Mouse (Mus musculus) hindbrain, embryonic 13.5 days (tissue): ENCODE measurements around the gene Neurl1b. TPM values are rescaled to one million over a fixed set of nuclear protein-coding genes. Genes with fewer than 3 reads are reported as not detected.

Source experiments
- ATAC-seq: fragments of 200-750 bp; cut with Nextera tagmentation; 2 replicates; pipeline ENCODE4 v1.8.0; 2017; ENCODE audit warnings: moderate TSS enrichment; ENCODE audit not compliant: low FRiP score
- H3K27ac ChIP-seq: fragments of 300-500 bp; sonication (generic); 2 replicates; pipeline ENCODE4 v1.5.1; 2015; ENCODE audit warnings: inconsistent platforms, mild to moderate bottlenecking, moderate library complexity
- H3K27me3 ChIP-seq: fragments of 300-500 bp; sonication (generic); 2 replicates; pipeline ENCODE4 v1.6.1; 2015; ENCODE audit warnings: mild to moderate bottlenecking, inconsistent platforms
- H3K36me3 ChIP-seq: fragments of 300-500 bp; sonication (generic); 2 replicates; pipeline ENCODE4 v1.6.1; 2015; ENCODE audit warnings: mild to moderate bottlenecking, inconsistent platforms
- H3K4me1 ChIP-seq: fragments of 300-500 bp; sonication (generic); replicated peaks from 2 replicates; pipeline ENCODE4 v1.6.1; 2015; ENCODE audit warnings: inconsistent platforms
- H3K4me2 ChIP-seq: fragments of 300-500 bp; sonication (generic); 2 replicates; pipeline ENCODE4 v1.6.1; 2015; ENCODE audit warnings: inconsistent platforms, mild to moderate bottlenecking, moderate library complexity
- H3K4me3 ChIP-seq: fragments of 300-500 bp; sonication (generic); 2 replicates; pipeline ENCODE4 v1.5.1; 2015; ENCODE audit warnings: mild to moderate bottlenecking, inconsistent platforms
- H3K9ac ChIP-seq: fragments of 300-500 bp; sonication (generic); 2 replicates; pipeline ENCODE4 v1.6.1; 2015; ENCODE audit warnings: mild to moderate bottlenecking, inconsistent platforms
- H3K9me3 ChIP-seq: fragments of 300-500 bp; sonication (generic); 2 replicates; pipeline ENCODE4 v1.6.1; 2016; ENCODE audit warnings: inconsistent platforms
- WGBS: fragments of 180-500 bp; shearing (Covaris S2); methylation state at CpG from one replicate; pipeline ENCODE4 v1.1.7; 2015; 5-methylcytosine and 5-hydroxymethylcytosine counted together
- polyA plus RNA-seq: library from polyadenylated mRNA; unstranded; fragments of >200 nt; fragmentation: Nextera tagmentation; extraction: Ambion mirVana; gene quantifications from 2 replicates; pipeline ENCODE4 v1.2.1, GENCODE M21; 2015

The Neurl1b gene
- polyA plus RNA-seq, 1 experiment from 2014 or later = 0.78 TPM

DNA sequence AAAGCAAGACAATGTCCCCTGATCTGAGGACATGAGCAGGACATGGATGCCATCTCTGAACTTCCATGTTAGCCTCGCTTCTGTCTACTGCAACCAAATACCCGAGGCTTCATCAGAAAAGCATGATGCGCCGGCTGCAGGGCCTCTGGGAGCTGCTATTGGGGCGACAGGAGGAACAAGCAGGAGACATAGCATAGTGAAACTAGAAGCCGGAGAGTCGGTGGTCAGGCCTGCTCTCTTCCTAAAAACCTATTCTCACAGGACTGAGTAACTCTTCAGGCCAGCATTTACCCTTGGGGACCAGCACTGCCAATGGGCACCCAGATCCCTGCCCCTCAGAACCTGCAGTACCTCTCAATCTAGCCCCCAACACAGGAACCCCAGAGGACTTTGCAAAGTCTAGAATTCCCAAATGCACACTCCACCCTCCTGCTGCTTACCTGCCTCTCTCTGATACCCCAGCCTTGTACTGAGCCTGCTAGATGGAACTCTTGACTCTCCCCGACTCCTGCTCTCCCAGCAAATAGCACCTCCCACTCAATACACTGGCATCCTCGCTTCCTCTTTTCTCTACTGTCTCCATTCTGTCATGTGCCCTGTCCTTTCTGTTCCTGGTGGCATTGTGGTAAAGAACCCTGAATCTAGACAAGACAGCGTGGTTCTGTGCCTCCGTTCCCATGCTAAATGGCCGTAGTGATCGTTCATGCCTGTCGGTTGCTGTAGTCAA, 22.6 kb downstream of the Neurl1b start:
- peaks cover 58% of the 10 kb centered on the region for H3K27me3 ChIP-seq
- peaks cover 8% of the 10 kb centered on the region for H3K4me1 ChIP-seq
- H3K27ac ChIP-seq = no peak overlapping the region
- peaks cover 18% of the 10 kb centered on the region for H3K36me3 ChIP-seq
- H3K4me2 ChIP-seq = no peak overlapping the region
- H3K4me3 ChIP-seq = no peak overlapping the region
- WGBS = 89% methylated on average over 14 of the region's 14 CpGs
- ATAC-seq = no peak
- H3K9ac ChIP-seq = no peak overlapping the region
- no peaks in the 10 kb centered on the region for H3K9me3 ChIP-seq

DNA sequence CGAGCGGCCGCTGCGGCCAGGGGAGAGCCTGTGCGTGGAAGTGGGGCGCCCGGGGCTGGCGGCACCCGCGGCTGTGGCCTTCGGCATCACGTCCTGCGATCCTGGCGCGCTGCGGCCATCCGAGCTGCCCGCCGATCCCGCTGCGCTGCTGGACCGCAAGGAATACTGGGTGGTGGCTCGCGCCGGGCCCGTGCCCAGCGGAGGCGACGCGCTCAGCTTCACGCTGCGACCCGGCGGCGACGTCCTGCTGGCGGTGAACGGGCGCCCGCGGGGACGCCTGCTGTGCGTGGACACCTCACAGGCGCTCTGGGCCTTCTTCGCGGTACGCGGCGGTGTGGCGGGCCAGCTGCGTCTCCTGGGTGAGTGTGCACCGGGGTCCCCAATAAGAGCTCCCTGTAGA, 24.4 kb downstream of the Neurl1b start:
- peak overlapping the region; percentile 70 for H3K9ac ChIP-seq
- peaks cover 58% of the 10 kb centered on the region for H3K27me3 ChIP-seq
- no peak for ATAC-seq

DNA sequence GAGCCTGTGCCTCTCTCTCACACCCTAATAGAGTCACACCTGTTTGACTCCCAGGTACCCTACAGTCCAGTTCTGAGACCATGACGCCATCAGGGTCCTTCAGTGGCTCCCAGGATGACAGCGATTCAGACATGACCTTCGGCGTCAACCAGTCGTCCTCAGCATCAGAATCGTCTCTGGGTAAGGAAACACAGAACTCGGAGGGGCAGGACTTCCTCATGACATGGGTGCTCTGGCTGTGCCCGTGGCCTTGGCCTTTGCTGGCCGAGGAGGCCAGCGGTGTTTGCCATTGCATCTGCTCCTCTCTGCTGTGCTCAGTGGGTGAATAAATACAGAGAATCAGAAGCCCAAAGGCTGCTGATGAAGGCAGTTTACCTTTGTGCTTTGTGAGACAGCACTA, 26.4 kb downstream of the Neurl1b start:
- ATAC-seq = no peak
- Histone ChIP-seq H3K36me3 (peaks cover 22% of the 10 kb centered on the region), H3K9ac (no peak overlapping the region), H3K4me1 (peaks cover 8% of the 10 kb centered on the region), H3K9me3 (no peaks in the 10 kb centered on the region), H3K27me3 (peaks cover 55% of the 10 kb centered on the region), H3K4me3 (no peak overlapping the region), H3K27ac (no peak overlapping the region), H3K4me2 (no peak overlapping the region)
- WGBS = 92% methylated on average over 10 of the region's 10 CpGs

More for the DNA sequence above, 24.4 kb downstream of the Neurl1b start:
- Histone ChIP-seq H3K4me1 (peaks cover 8% of the 10 kb centered on the region), H3K36me3 (peaks cover 23% of the 10 kb centered on the region), H3K4me3 (peak overlapping the region; percentile 40), H3K9me3 (no peaks in the 10 kb centered on the region), H3K27ac (no peak overlapping the region), H3K4me2 (peak overlapping the region; percentile 60)
- 3% methylated on average over 46 of the region's 52 CpGs for WGBS

DNA sequence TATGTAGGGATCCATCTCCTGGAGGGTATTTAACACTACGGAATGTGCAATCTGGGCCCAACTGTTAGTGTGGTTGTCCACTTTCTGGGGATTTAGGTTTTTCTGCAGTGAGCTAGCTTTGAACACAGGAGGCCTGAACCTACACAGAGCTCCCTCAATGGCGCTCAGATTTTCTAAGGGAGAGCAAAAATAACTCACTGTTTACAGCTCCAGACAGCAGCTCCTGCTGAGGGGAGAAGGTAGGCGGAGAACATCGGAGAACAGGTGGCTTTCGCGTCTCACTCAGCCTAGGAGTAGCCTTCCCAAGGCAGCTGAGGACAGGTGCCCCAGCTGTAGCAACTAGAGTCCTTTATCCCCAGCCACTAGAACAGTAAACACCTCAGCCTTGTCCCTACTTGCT, 27.6 kb downstream of the Neurl1b start:
- H3K27ac ChIP-seq = no peak overlapping the region
- H3K9ac ChIP-seq = no peak overlapping the region
- no peak for ATAC-seq
- H3K4me1 ChIP-seq = peaks cover 8% of the 10 kb centered on the region
- WGBS = 92% methylated on average over 6 of the region's 6 CpGs
- H3K4me3 ChIP-seq = no peak overlapping the region
- peaks cover 45% of the 10 kb centered on the region for H3K27me3 ChIP-seq
- H3K9me3 ChIP-seq = no peaks in the 10 kb centered on the region
- peaks cover 22% of the 10 kb centered on the region for H3K36me3 ChIP-seq
- H3K4me2 ChIP-seq = no peak overlapping the region

DNA sequence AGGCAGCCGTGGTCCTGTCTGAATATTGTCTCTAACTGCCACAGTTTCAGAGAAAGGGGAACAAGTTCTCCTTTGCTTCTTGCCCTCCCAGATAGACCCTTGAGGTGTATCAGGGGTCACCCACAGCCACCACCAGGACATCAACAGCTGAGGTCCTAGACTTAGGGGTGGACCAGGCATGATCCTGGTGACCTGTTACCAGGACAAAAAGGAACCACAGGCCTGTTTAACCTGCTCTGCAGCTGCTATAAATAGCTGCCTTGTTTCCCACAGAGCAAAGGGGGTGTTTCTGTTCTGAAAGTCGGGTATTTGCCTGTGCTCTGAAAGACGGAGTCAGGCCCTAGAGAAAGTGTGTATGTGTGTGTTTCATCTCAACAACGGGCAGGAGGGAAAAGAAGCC, 29.2 kb downstream of the Neurl1b start:
- no peaks in the 10 kb centered on the region for H3K9me3 ChIP-seq
- 84% methylated on average over 4 of the region's 4 CpGs for WGBS

DNA sequence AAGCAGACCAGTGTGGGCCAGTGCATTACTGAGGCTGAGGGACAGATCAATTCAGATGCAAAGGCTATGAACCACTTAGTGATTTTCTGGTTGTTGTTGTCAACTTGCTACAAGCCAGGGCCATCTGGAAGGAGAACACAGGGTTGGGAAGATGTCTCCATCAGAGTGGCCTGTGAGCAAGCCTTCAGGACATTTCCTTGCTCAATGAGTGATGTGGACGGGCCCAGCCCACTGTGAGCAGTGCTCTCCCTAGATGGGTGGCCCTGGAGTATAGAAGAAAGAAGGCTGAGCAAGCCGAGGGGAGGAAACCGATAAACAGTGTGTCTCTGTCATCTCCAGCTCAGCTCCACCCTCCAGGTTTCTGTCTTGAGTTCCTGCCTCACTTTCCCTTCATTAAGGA, 34.8 kb downstream of the Neurl1b start:
- no peak for ATAC-seq

More for the DNA sequence above, 29.2 kb downstream of the Neurl1b start:
- H3K36me3 ChIP-seq = peaks cover 24% of the 10 kb centered on the region
- no peak overlapping the region for H3K4me2 ChIP-seq
- no peak overlapping the region for H3K9ac ChIP-seq
- ATAC-seq = no peak
- peaks cover 4% of the 10 kb centered on the region for H3K4me1 ChIP-seq
- H3K27ac ChIP-seq = no peak overlapping the region
- no peak overlapping the region for H3K4me3 ChIP-seq
- peaks cover 28% of the 10 kb centered on the region for H3K27me3 ChIP-seq

DNA sequence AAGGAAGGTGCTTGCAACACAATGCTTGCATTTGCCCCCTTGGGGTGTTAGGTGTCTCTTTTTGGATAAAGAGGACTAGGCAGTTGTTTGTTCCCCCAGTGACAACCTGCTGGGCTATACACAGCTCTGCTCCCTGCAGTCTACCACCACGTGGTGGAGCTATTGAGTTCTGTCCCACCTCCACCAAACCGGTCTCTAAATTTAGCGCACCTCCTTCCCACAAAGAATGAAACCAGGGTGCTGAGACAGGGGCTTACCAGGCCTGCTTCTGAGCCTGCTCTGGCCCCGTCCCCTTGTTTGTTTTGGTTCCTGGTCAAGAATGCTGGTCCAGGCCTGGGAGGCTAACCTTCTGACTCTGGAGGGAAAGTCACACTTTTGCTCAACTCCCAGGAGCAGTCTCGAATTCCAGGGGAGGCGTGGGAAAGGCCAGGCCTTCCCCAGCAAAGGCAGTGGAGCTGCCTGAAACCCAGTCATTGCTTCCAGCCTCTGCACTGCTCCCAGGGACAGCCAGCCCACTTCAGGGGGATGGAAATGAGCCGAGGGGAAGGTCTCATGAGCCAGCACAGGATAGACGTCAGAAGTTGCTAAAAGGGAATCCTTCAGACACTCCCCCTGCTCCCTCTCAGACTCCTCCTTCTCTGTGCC, 37.1 kb downstream of the Neurl1b start:
- H3K27ac ChIP-seq = no peak overlapping the region
- H3K36me3 ChIP-seq = peaks cover 3% of the 10 kb centered on the region; the same call in 1 of the 2 replicates
- H3K4me2 ChIP-seq = no peak overlapping the region
- H3K9ac ChIP-seq = no peak overlapping the region
- no peaks in the 10 kb centered on the region for H3K27me3 ChIP-seq
- no peak for ATAC-seq
- H3K4me3 ChIP-seq = no peak overlapping the region
- 36% methylated on average over 8 of the region's 8 CpGs for WGBS
- H3K4me1 ChIP-seq = no peaks in the 10 kb centered on the region
- H3K9me3 ChIP-seq = no peaks in the 10 kb centered on the region

More for the DNA sequence above, 34.8 kb downstream of the Neurl1b start:
- H3K36me3 ChIP-seq = peaks cover 3% of the 10 kb centered on the region; the same call in 1 of the 2 replicates
- H3K27me3 ChIP-seq = no peaks in the 10 kb centered on the region
- no peak overlapping the region for H3K4me2 ChIP-seq
- 79% methylated on average over 3 of the region's 3 CpGs for WGBS
- H3K9me3 ChIP-seq = no peaks in the 10 kb centered on the region
- no peak overlapping the region for H3K27ac ChIP-seq
- H3K4me3 ChIP-seq = no peak overlapping the region
- H3K9ac ChIP-seq = no peak overlapping the region
- H3K4me1 ChIP-seq = no peaks in the 10 kb centered on the region

DNA sequence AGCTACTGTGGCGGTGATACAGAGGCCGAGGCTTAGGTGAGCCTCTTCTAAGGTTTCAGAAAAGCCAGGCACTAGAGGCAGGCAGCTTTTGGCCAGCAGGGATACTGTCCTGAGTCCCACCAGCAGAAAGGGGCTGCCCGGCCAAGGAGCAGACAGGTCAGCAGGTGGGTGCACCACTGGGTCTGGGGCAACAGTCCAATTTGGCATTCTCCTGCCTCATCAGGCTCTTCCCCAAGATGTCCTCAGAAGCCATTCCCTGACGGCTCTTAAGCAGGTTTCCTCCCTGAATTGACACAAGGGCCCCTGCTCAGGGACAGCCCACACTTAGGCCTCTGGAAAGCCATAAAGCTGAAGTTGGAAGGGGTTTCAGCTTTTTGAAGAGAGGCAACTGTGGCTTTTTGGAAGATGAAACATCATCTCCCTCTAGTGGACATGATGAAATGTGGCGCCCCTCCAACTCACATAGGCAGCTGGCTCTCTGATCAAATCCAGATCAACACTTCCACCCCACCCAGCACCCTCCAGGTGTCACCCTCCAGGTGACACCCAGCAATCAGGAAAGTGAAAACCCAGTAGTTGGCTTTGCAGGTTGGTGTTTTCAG, 37.8 kb downstream of the Neurl1b start:
- H3K4me3 ChIP-seq = no peak overlapping the region
- H3K4me1 ChIP-seq = no peaks in the 10 kb centered on the region
- ATAC-seq = no peak
- 0 out of 2 replicates have a peak, but pooled peaks cover 3% of the 10 kb centered on the region for H3K36me3 ChIP-seq
- 63% methylated on average over 5 of the region's 5 CpGs for WGBS
- no peak overlapping the region for H3K4me2 ChIP-seq
- H3K9ac ChIP-seq = no peak overlapping the region
- H3K9me3 ChIP-seq = no peaks in the 10 kb centered on the region
- H3K27ac ChIP-seq = no peak overlapping the region
- no peaks in the 10 kb centered on the region for H3K27me3 ChIP-seq

DNA sequence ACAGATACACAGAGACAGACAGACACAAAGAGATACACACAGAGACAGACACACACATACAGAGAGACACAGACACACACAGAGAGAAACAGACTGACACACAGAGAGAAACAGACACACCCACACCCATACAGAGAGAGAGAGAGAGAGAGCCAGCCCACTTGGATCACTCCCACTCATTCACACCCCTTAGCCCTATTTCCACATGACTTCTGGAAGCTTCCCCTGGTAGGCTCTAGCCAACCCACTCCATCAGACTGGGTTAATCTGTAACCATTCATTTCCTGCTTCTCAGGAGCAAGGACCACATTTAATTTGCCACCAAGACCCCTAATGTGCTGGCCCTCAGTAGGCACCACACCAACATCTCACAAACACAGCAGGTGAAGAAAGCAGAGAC, 42.9 kb downstream of the Neurl1b start:
- ATAC-seq = no peak
- H3K4me2 ChIP-seq = no peak overlapping the region
- H3K9ac ChIP-seq = no peak overlapping the region
- no peaks in the 10 kb centered on the region for H3K36me3 ChIP-seq
- no peaks in the 10 kb centered on the region for H3K9me3 ChIP-seq
- no peaks in the 10 kb centered on the region for H3K27me3 ChIP-seq
- H3K27ac ChIP-seq = no peak overlapping the region
- H3K4me1 ChIP-seq = no peaks in the 10 kb centered on the region
- H3K4me3 ChIP-seq = no peak overlapping the region

- H3K27ac ChIP-seq = no peak overlapping the region
- H3K27me3 ChIP-seq = 0 out of 2 replicates have a peak, but pooled peaks cover 2% of the 10 kb centered on the region
- no peaks in the 10 kb centered on the region for H3K4me1 ChIP-seq
- H3K9me3 ChIP-seq = no peaks in the 10 kb centered on the region
- H3K9ac ChIP-seq = no peak overlapping the region
- 68% methylated on average over 7 of the region's 7 CpGs for WGBS
- H3K4me2 ChIP-seq = no peak overlapping the region
- no peak overlapping the region for H3K4me3 ChIP-seq
- no peak for ATAC-seq
- no peaks in the 10 kb centered on the region for H3K36me3 ChIP-seq
Measured at GRCm38 (mm10) chr17:26458049-26458448, 43.4 kb downstream of the Neurl1b start.

DNA sequence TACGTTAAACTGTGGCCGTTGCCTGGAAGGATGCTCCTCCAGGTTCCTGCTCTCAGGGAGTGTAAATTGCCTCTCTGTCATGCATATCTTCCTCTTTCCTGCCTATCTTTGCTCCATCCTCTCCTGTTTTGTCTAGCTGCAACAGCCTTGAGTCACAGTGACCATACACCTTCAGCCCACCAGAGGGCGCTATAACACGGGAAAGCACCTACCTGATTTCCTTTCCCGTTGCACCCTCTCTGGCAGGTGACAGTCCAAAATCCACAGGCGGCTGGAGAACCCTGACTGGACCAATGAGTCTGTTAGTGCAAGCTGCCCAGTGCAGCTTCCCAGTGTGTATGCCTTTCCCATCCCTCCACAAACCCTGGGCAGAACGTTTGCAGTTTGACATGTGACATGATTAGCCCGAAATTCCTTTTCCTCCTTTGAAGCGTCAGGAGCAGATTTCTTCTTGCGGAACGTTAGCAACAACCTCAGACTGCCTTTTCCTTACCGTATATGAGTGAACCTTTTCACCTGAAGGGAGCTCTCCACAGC, 48.1 kb downstream of the Neurl1b start:
- peaks cover 25% of the 10 kb centered on the region for H3K27me3 ChIP-seq
- WGBS = 33% methylated on average over 12 of the region's 12 CpGs
- H3K27ac ChIP-seq = no peak overlapping the region
- no peak overlapping the region for H3K4me3 ChIP-seq
- peaks cover 3% of the 10 kb centered on the region for H3K4me1 ChIP-seq
- H3K9ac ChIP-seq = peak overlapping the region; percentile 51
- no peaks in the 10 kb centered on the region for H3K9me3 ChIP-seq
- H3K4me2 ChIP-seq = no peak overlapping the region
- ATAC-seq = no peak
- H3K36me3 ChIP-seq = no peaks in the 10 kb centered on the region

DNA sequence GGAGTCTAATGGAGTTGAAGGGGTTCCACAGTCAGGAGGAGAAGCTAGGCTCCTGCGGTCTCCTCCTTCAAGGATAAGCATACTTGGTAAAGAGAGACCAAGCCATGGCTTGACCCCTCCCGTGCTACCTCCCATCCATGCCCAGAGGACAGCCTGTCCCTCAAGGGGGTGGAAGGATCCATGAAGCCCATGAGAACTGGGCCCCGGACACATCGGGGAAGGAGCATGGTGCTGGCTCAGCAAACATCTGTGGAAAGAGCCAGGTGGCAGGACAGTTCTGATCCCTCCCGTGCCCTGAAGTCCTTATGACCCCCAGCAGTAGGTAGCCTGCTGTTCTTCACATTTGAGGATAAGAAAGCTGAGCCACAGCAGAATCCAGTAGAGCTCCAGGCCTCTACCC, 48.8 kb downstream of the Neurl1b start:
- Histone ChIP-seq H3K36me3 (no peaks in the 10 kb centered on the region), H3K4me1 (peaks cover 3% of the 10 kb centered on the region), H3K9me3 (no peaks in the 10 kb centered on the region), H3K4me3 (no peak overlapping the region), H3K27ac (no peak overlapping the region), H3K27me3 (peaks cover 25% of the 10 kb centered on the region), H3K9ac (no peak overlapping the region), H3K4me2 (no peak overlapping the region)
- 88% methylated on average over 5 of the region's 5 CpGs for WGBS
- no peak for ATAC-seq
